Mouse (Mus musculus): ENCODE measurements around the gene Smg9. TPM values are rescaled to one million over a fixed set of nuclear protein-coding genes. Genes with fewer than 3 reads are reported as not detected.

Gene Smg9
- polyA plus RNA-seq, 1 experiment = 89.3 TPM

GRCm38 (mm10) chr7:24451855-24452311, 52.5 kb downstream of the Smg9 start, which contains the start of gene Irgc1:
Irgc1 (minus strand) TSS chr7:24452297.
- H3K4me3 ChIP-seq (replicated peaks; ENCODE audit: insufficient read depth, low read depth, low read length) = no peak within 1 kb of the TSS
- H3K27me3 ChIP-seq (ENCODE audit: control insufficient read depth, insufficient read depth, low read length) = no peaks in the 10 kb centered on the region
- H3K27ac ChIP-seq (ENCODE audit: insufficient read depth, low read length) = no peak within 1 kb of the TSS
- WGBS = 73% methylated on average over 9 of the region's 9 CpGs
- DNase-seq = no peak
- H3K4me1 ChIP-seq (ENCODE audit: control insufficient read depth, insufficient read depth, low read length) = no peaks in the 10 kb centered on the region
- no peak for TF ChIP-seq CTCF (IDR thresholded peaks at IDR 0.05; ENCODE audit: borderline replicate concordance, insufficient read depth, low read depth, low read length)
- TF ChIP-seq POLR2A (IDR thresholded peaks at IDR 0.05; ENCODE audit: borderline replicate concordance, insufficient read depth, low read length) = no peak

GRCm38 (mm10) chr7:24454199-24454598, 54.8 kb downstream of the Smg9 start:
- H3K27ac ChIP-seq (ENCODE audit: insufficient read depth, low read length) = no peak overlapping the region
- H3K4me3 ChIP-seq (replicated peaks; ENCODE audit: insufficient read depth, low read depth, low read length) = no peak overlapping the region
- WGBS = 80% methylated on average over 2 of the region's 2 CpGs
- TF ChIP-seq CTCF (IDR thresholded peaks at IDR 0.05; ENCODE audit: borderline replicate concordance, insufficient read depth, low read depth, low read length) (no peak), POLR2A (IDR thresholded peaks at IDR 0.05; ENCODE audit: borderline replicate concordance, insufficient read depth, low read length) (no peak)
- H3K27me3 ChIP-seq (ENCODE audit: control insufficient read depth, insufficient read depth, low read length) = no peaks in the 10 kb centered on the region
- DNase-seq = no peak
- H3K4me1 ChIP-seq (ENCODE audit: control insufficient read depth, insufficient read depth, low read length) = no peaks in the 10 kb centered on the region

- H3K4me3 ChIP-seq (replicated peaks; ENCODE audit: insufficient read depth, low read depth, low read length) = no peak overlapping the region
- no peak for DNase-seq
- no peak overlapping the region for H3K27ac ChIP-seq (ENCODE audit: insufficient read depth, low read length)
- H3K4me1 ChIP-seq (ENCODE audit: control insufficient read depth, insufficient read depth, low read length) = no peaks in the 10 kb centered on the region
- 88% methylated on average over 5 of the region's 5 CpGs for WGBS
- no peaks in the 10 kb centered on the region for H3K27me3 ChIP-seq (ENCODE audit: control insufficient read depth, insufficient read depth, low read length)
- no peak for TF ChIP-seq POLR2A (IDR thresholded peaks at IDR 0.05; ENCODE audit: borderline replicate concordance, insufficient read depth, low read length)
- no peak for TF ChIP-seq CTCF (IDR thresholded peaks at IDR 0.05; ENCODE audit: borderline replicate concordance, insufficient read depth, low read depth, low read length)
Observed at GRCm38 (mm10) chr7:24455726-24456125, 56.3 kb downstream of the Smg9 start.

GRCm38 (mm10) chr7:24457726-24458370, 58.4 kb downstream of the Smg9 start:
- DNase-seq = no peak
- Histone ChIP-seq H3K4me1 (ENCODE audit: control insufficient read depth, insufficient read depth, low read length) (no peaks in the 10 kb centered on the region), H3K4me3 (replicated peaks; ENCODE audit: insufficient read depth, low read depth, low read length) (no peak overlapping the region), H3K27me3 (ENCODE audit: control insufficient read depth, insufficient read depth, low read length) (no peaks in the 10 kb centered on the region), H3K27ac (ENCODE audit: insufficient read depth, low read length) (no peak overlapping the region)
- 74% methylated on average over 10 of the region's 10 CpGs for WGBS
- TF ChIP-seq CTCF (IDR thresholded peaks at IDR 0.05; ENCODE audit: borderline replicate concordance, insufficient read depth, low read depth, low read length) (no peak), POLR2A (IDR thresholded peaks at IDR 0.05; ENCODE audit: borderline replicate concordance, insufficient read depth, low read length) (no peak)

GRCm38 (mm10) chr7:24459440-24459839, 60.0 kb downstream of the Smg9 start:
- no peaks in the 10 kb centered on the region for H3K4me1 ChIP-seq (ENCODE audit: control insufficient read depth, insufficient read depth, low read length)
- WGBS = 87% methylated on average over 5 of the region's 5 CpGs
- TF ChIP-seq CTCF (IDR thresholded peaks at IDR 0.05; ENCODE audit: borderline replicate concordance, insufficient read depth, low read depth, low read length) = no peak
- H3K27me3 ChIP-seq (ENCODE audit: control insufficient read depth, insufficient read depth, low read length) = no peaks in the 10 kb centered on the region
- no peak overlapping the region for H3K4me3 ChIP-seq (replicated peaks; ENCODE audit: insufficient read depth, low read depth, low read length)
- no peak for DNase-seq
- H3K27ac ChIP-seq (ENCODE audit: insufficient read depth, low read length) = no peak overlapping the region

GRCm38 (mm10) chr7:24459843-24460242, 60.4 kb downstream of the Smg9 start:
- TF ChIP-seq POLR2A (IDR thresholded peaks at IDR 0.05; ENCODE audit: borderline replicate concordance, insufficient read depth, low read length) = no peak
- TF ChIP-seq CTCF (IDR thresholded peaks at IDR 0.05; ENCODE audit: borderline replicate concordance, insufficient read depth, low read depth, low read length) = no peak
- H3K27ac ChIP-seq (ENCODE audit: insufficient read depth, low read length) = no peak overlapping the region
- no peak for DNase-seq
- no peaks in the 10 kb centered on the region for H3K27me3 ChIP-seq (ENCODE audit: control insufficient read depth, insufficient read depth, low read length)
- WGBS = 51% methylated on average over 3 of the region's 3 CpGs
- H3K4me3 ChIP-seq (replicated peaks; ENCODE audit: insufficient read depth, low read depth, low read length) = no peak overlapping the region
- H3K4me1 ChIP-seq (ENCODE audit: control insufficient read depth, insufficient read depth, low read length) = no peaks in the 10 kb centered on the region

- no peak for TF ChIP-seq CTCF (IDR thresholded peaks at IDR 0.05; ENCODE audit: borderline replicate concordance, insufficient read depth, low read depth, low read length)
- TF ChIP-seq POLR2A (IDR thresholded peaks at IDR 0.05; ENCODE audit: borderline replicate concordance, insufficient read depth, low read length) = no peak
- Histone ChIP-seq H3K4me3 (replicated peaks; ENCODE audit: insufficient read depth, low read depth, low read length) (no peak overlapping the region), H3K4me1 (ENCODE audit: control insufficient read depth, insufficient read depth, low read length) (no peaks in the 10 kb centered on the region), H3K27me3 (ENCODE audit: control insufficient read depth, insufficient read depth, low read length) (no peaks in the 10 kb centered on the region), H3K27ac (ENCODE audit: insufficient read depth, low read length) (no peak overlapping the region)
- 51% methylated on average over 14 of the region's 14 CpGs for WGBS
- DNase-seq = no peak
Observed at GRCm38 (mm10) chr7:24461376-24462051, 62.1 kb downstream of the Smg9 start.

All from cerebellum, adult 2 months (tissue).